Mouse (Mus musculus) intestine, embryonic 16.5 days (tissue): ENCODE measurements at regions not wholly inside any gene's neighbourhood (a gene's known extent, or its start where the extent isn't known, plus 50 kb on each side); places are given as distances from the start of the nearest gene placed in this dataset.

Experiments used
- ATAC-seq: fragments of 200-750 bp; cut with Nextera tagmentation; 2 replicates; pipeline ENCODE4 v1.8.0; 2017; ENCODE audit warnings: moderate TSS enrichment, moderate library complexity
- H3K27ac ChIP-seq: fragments of 300-500 bp; sonication (generic); 2 replicates; pipeline ENCODE4 v1.5.1; 2014; ENCODE audit warnings: mild to moderate bottlenecking, low read length
- H3K27me3 ChIP-seq: fragments of 300-500 bp; sonication (generic); replicated peaks from 2 replicates; pipeline ENCODE4 v1.6.1; 2014; ENCODE audit warnings: low read length, control low read depth, mixed read lengths; ENCODE audit not compliant: control insufficient read depth, insufficient read depth
- H3K36me3 ChIP-seq: fragments of 300-500 bp; sonication (generic); 2 replicates; pipeline ENCODE4 v1.6.1; 2014; ENCODE audit warnings: low read length, control low read depth; ENCODE audit not compliant: control insufficient read depth, insufficient read depth
- H3K4me1 ChIP-seq: fragments of 300-500 bp; sonication (generic); 2 replicates; pipeline ENCODE4 v1.6.1; 2014; ENCODE audit warnings: low read length, control low read depth, mixed read lengths; ENCODE audit not compliant: control insufficient read depth, insufficient read depth
- H3K4me2 ChIP-seq: fragments of 300-500 bp; sonication (generic); 2 replicates; pipeline ENCODE4 v1.6.1; 2014; ENCODE audit warnings: low read depth, low read length, control low read depth
- H3K4me3 ChIP-seq: fragments of 300-500 bp; sonication (generic); 2 replicates; pipeline ENCODE4 v1.5.1; 2014; ENCODE audit warnings: mild to moderate bottlenecking, low read length
- H3K9ac ChIP-seq: fragments of 300-500 bp; sonication (generic); 2 replicates; pipeline ENCODE4 v1.6.1; 2014; ENCODE audit warnings: low read depth, low read length
- H3K9me3 ChIP-seq: fragments of 300-500 bp; sonication (generic); 2 replicates; pipeline ENCODE4 v1.6.1; 2016; ENCODE audit warnings: low read length, control low read depth; ENCODE audit not compliant: control insufficient read depth
- WGBS: fragments of 180-500 bp; shearing (Covaris S2); extraction: QIAGEN DNeasy Blood & Tissue Kit; methylation state at CpG from one replicate; pipeline ENCODE4 v1.1.7; 2014; 5-methylcytosine and 5-hydroxymethylcytosine counted together

DNA sequence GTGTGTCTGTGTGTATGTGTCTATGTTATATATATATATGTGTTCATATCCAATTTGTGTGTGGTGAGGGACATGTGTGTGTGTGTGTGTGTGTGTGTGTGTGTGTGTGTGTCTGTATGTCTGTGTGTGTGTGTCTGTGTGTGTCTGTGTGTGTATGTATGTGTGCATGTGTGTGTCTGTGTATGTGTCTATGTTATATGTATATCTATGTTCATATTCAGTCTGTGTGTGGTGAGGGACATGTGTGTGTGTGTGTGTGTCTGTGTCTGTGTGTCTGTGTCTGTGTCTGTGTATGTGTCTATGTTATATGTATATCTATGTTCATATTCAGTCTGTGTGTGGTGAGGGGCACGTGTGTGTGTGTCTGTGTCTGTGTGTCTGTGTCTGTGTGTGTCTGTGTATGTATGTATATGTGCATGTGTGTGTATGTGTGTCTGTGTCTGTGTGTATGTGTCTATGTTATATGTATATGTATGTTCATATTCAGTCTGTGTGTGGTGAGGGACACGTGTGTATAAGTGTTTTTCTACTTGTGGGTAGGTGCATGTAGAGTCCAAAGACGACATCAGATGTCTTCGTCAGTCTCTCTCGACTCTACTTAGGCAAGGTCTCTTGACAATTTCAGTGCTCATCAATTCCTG is 370.5 kb upstream of the Slc7a11 start:
- 88% methylated on average over 5 of the region's 5 CpGs for WGBS
- Histone ChIP-seq H3K27ac (no peak overlapping the region), H3K36me3 (no peaks in the 10 kb centered on the region), H3K27me3 (no peaks in the 10 kb centered on the region), H3K9ac (no peak overlapping the region), H3K4me3 (no peak overlapping the region), H3K4me2 (no peak overlapping the region), H3K4me1 (no peaks in the 10 kb centered on the region), H3K9me3 (no peaks in the 10 kb centered on the region)
- ATAC-seq, result no peak

DNA sequence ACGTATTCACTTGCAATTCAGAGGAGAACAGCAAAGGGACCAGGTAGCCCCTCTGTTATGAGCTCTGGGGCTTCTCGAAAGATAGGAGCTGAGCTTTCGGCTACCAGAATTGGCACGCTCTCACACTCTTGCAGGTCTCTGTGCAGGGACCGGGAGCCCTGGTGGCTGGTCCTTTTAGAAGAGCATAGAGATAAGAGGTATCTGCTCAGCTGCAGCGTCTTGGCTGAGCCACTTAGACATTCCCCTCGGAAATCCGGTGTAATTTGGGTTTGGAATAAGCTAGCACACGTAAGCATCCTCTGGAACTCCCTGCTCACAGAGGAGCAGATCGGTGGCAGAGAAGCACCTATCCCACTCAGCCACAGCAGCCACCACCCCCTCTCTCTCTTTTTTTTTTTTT is 372.3 kb upstream of the Slc7a11 start:
- no peaks in the 10 kb centered on the region for H3K27me3 ChIP-seq
- H3K4me2 ChIP-seq, result no peak overlapping the region
- no peak for ATAC-seq
- WGBS, result 80% methylated on average over 10 of the region's 10 CpGs
- H3K36me3 ChIP-seq, result no peaks in the 10 kb centered on the region
- H3K27ac ChIP-seq, result no peak overlapping the region
- H3K4me3 ChIP-seq, result no peak overlapping the region
- H3K4me1 ChIP-seq, result no peaks in the 10 kb centered on the region
- H3K9me3 ChIP-seq, result no peaks in the 10 kb centered on the region
- H3K9ac ChIP-seq, result no peak overlapping the region

DNA sequence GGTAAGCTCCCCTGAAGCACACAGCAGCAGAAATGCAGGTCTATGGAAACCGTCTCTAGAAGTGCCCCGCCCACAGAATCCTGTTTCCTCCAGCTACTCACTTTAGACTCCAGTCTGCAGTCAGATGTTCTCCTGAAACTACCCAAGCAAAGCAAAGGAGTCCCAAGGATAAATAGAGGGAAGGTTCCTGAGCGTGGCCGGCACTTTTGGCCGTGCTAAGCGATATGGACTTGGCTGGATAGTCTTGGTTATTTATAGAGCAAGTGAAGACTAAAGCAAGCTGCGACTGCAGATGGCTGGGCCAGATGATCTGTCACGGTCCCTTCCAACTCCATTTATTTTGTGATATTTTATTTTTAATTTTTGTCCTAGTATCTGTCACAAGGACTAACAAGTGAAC is 373.1 kb upstream of the Slc7a11 start:
- ATAC-seq, result no peak
- Histone ChIP-seq H3K9ac (no peak overlapping the region), H3K4me1 (no peaks in the 10 kb centered on the region), H3K27ac (no peak overlapping the region), H3K4me2 (no peak overlapping the region), H3K9me3 (no peaks in the 10 kb centered on the region), H3K27me3 (no peaks in the 10 kb centered on the region), H3K4me3 (no peak overlapping the region), H3K36me3 (no peaks in the 10 kb centered on the region)
- WGBS, result 66% methylated on average over 8 of the region's 8 CpGs

DNA sequence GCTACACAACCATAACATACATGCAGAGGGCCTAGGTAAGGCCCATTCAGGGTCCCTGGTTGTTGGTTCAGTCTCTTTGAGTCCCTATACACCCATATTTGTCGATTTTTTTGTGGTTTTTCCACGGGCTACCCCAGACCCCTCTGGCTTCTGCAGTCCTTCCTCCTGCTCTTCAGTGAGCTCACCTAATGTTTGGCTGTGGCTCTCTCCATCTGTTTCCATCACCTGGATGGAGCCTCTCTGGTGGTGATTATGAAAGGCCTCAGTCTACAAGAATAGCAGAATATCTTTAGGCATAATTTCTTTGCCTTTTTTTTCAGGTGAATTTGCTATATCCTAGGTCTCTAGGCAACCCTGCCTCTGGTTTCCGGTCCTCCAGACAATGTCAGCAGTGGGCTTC is 373.9 kb upstream of the Slc7a11 start:
- no peak overlapping the region for H3K9ac ChIP-seq
- H3K27me3 ChIP-seq, result no peaks in the 10 kb centered on the region
- no peak overlapping the region for H3K4me3 ChIP-seq
- H3K9me3 ChIP-seq, result no peaks in the 10 kb centered on the region
- H3K4me1 ChIP-seq, result no peaks in the 10 kb centered on the region
- no peak overlapping the region for H3K27ac ChIP-seq
- H3K36me3 ChIP-seq, result no peaks in the 10 kb centered on the region
- WGBS, result 71% methylated on average over 3 of the region's 3 CpGs
- H3K4me2 ChIP-seq, result no peak overlapping the region
- no peak for ATAC-seq

GRCm38 (mm10) chr3:50820776-50821175 is 377.4 kb upstream of the Slc7a11 start:
- H3K27ac ChIP-seq, result no peak overlapping the region
- no peak for ATAC-seq
- H3K4me2 ChIP-seq, result no peak overlapping the region
- 68% methylated on average over 1 of the region's 1 CpGs for WGBS
- no peaks in the 10 kb centered on the region for H3K36me3 ChIP-seq
- no peaks in the 10 kb centered on the region for H3K9me3 ChIP-seq
- H3K4me3 ChIP-seq, result no peak overlapping the region
- H3K9ac ChIP-seq, result no peak overlapping the region
- no peaks in the 10 kb centered on the region for H3K27me3 ChIP-seq
- no peaks in the 10 kb centered on the region for H3K4me1 ChIP-seq

- 74% methylated on average over 5 of the region's 5 CpGs for WGBS
- H3K4me2 ChIP-seq, result no peak overlapping the region
- ATAC-seq, result no peak
- no peak overlapping the region for H3K27ac ChIP-seq
- H3K9me3 ChIP-seq, result no peaks in the 10 kb centered on the region
- no peak overlapping the region for H3K9ac ChIP-seq
- no peaks in the 10 kb centered on the region for H3K27me3 ChIP-seq
- no peaks in the 10 kb centered on the region for H3K4me1 ChIP-seq
- no peak overlapping the region for H3K4me3 ChIP-seq
- no peaks in the 10 kb centered on the region for H3K36me3 ChIP-seq
These were observed 382.4 kb upstream of the Slc7a11 start for GRCm38 (mm10) chr3:50825534-50826423.

- H3K9ac ChIP-seq, result no peak overlapping the region
- no peaks in the 10 kb centered on the region for H3K36me3 ChIP-seq
- H3K4me2 ChIP-seq, result no peak overlapping the region
- no peak for ATAC-seq
- 78% methylated on average over 2 of the region's 2 CpGs for WGBS
- no peak overlapping the region for H3K27ac ChIP-seq
- no peak overlapping the region for H3K4me3 ChIP-seq
- H3K9me3 ChIP-seq, result no peaks in the 10 kb centered on the region
- no peaks in the 10 kb centered on the region for H3K4me1 ChIP-seq
- H3K27me3 ChIP-seq, result no peaks in the 10 kb centered on the region
These were observed 383.0 kb upstream of the Slc7a11 start for GRCm38 (mm10) chr3:50826424-50826819.

GRCm38 (mm10) chr3:50829211-50829610 is 385.8 kb upstream of the Slc7a11 start:
- 64% methylated on average over 3 of the region's 3 CpGs for WGBS

GRCm38 (mm10) chr3:50830446-50830845 is 387.0 kb upstream of the Slc7a11 start:
- Histone ChIP-seq H3K27me3 (no peaks in the 10 kb centered on the region), H3K27ac (no peak overlapping the region), H3K9me3 (no peaks in the 10 kb centered on the region), H3K4me3 (no peak overlapping the region), H3K9ac (no peak overlapping the region), H3K4me2 (no peak overlapping the region), H3K36me3 (no peaks in the 10 kb centered on the region), H3K4me1 (no peaks in the 10 kb centered on the region)
- no peak for ATAC-seq
- 82% methylated on average over 6 of the region's 6 CpGs for WGBS

More at GRCm38 (mm10) chr3:50829211-50829610, 385.8 kb upstream of the Slc7a11 start:
- Histone ChIP-seq H3K9ac (no peak overlapping the region), H3K4me1 (no peaks in the 10 kb centered on the region), H3K4me3 (no peak overlapping the region), H3K36me3 (no peaks in the 10 kb centered on the region), H3K9me3 (no peaks in the 10 kb centered on the region), H3K27me3 (no peaks in the 10 kb centered on the region), H3K27ac (no peak overlapping the region), H3K4me2 (no peak overlapping the region)
- ATAC-seq, result no peak
